Mouse (Mus musculus): Measurements from ENCODE around the gene Usp27x. TPM values are rescaled to one million over a fixed set of nuclear protein-coding genes. Genes with fewer than 3 reads are reported as not detected.

The Usp27x gene
- 1 to 10 TPM; 1.1 to 1.8 TPM for total RNA-seq (2023)

GRCm38 (mm10) chrX:7375716-7376480 lies at the start of gene Usp27x:
Gene Usp27x (minus strand): TSS chrX:7375830.

Other genes starting within 250 kb of the Usp27x start
- 10 to 100 TPM; 14.8 to 15.3 TPM for gene Clcn5, start 56.5 kb downstream of the Usp27x start, total RNA-seq (2023)
- gene Foxp3, start 197.8 kb upstream of the Usp27x start, total RNA-seq (2023), result not detected
- 1 to 10 TPM; 1.6 to 2.0 TPM for gene Ppp1r3f, start 198.5 kb upstream of the Usp27x start, total RNA-seq (2023)
- gene Ccdc22, start 229.7 kb upstream of the Usp27x start, total RNA-seq (2023), result 10 to 100 TPM; 23.4 to 28.8 TPM
- gene Cacna1f, start 231.3 kb upstream of the Usp27x start, total RNA-seq (2023), result under 1 TPM; 0.47 to 0.49 TPM

Data from monocyte, adult 59 days (primary cell).